Comparison of ENCODE assay signal across 20 mouse cellular contexts in genomic region chr14:69464465-69464864, GRCm38 (mm10). TPM values are rescaled to one million over a fixed set of nuclear protein-coding genes. Genes with fewer than 3 reads are reported as not detected.
A peak's percentile ranks its signal among the peaks of the same experiment; 100 is the strongest.
DNase-seq lines count a peak whose midpoint lies in the region; ATAC-seq and TF ChIP-seq lines count a peak whose summit lies in the region.
"Not testable (repeated sequence)": the region's sequence is repeated elsewhere in the genome, so short reads cannot be mapped to it uniquely, and the experiment has no call there.
"Had no signal": no experiment of that assay in that cellular context is flagged by ENCODE, and none has a peak within 500 bp of the region (broad histone marks: within the 10 kb centered on the region; RNA-seq: fewer than 3 reads in every experiment).

No protein-coding gene starts in this region.

- not testable (repeated sequence) for TF ChIP-seq CTCF in heart, postnatal 0 days (IDR thresholded peaks at IDR 0.05; ENCODE audit: low read depth)

- not testable (repeated sequence) for TF ChIP-seq EP300 in heart, postnatal 0 days (IDR thresholded peaks at IDR 0.05; ENCODE audit: low read depth)

- H3K9ac ChIP-seq in heart, embryonic 16.5 days (ENCODE audit: low read length); heart, postnatal 0 days (replicated peaks; ENCODE audit: low read depth, low read length): not testable (repeated sequence)

- DNase-seq in heart, postnatal 0 days (ENCODE audit: low spot score): not testable (repeated sequence)

- H3K4me1 ChIP-seq in heart, embryonic 16.5 days (ENCODE audit: control insufficient read depth, insufficient read depth, low read length); heart, postnatal 0 days (ENCODE audit: control insufficient read depth, insufficient read depth): not testable (repeated sequence)

- H3K4me2 ChIP-seq in heart, embryonic 16.5 days (ENCODE audit: low read depth, low read length); heart, postnatal 0 days (ENCODE audit: low read depth, low read length): not testable (repeated sequence)

- WGBS in heart, embryonic 16.5 days: no CpG with 5 or more reads among the region's 4 CpGs
- WGBS in heart, postnatal 0 days: no CpG with 5 or more reads among the region's 4 CpGs

- not testable (repeated sequence) for H3K36me3 ChIP-seq in heart, embryonic 16.5 days (ENCODE audit: control insufficient read depth, insufficient read depth); heart, postnatal 0 days (replicated peaks; ENCODE audit: control insufficient read depth, insufficient read depth, low read length)

- not testable (repeated sequence) for H3K4me3 ChIP-seq in heart, embryonic 16.5 days (ENCODE audit: low read length); heart, postnatal 0 days (ENCODE audit: low read depth, low read length)

- H3K9me3 ChIP-seq in heart, embryonic 16.5 days (replicated peaks; ENCODE audit: control insufficient read depth, low read length); heart, postnatal 0 days (replicated peaks; ENCODE audit: control insufficient read depth, low read length): not testable (repeated sequence)

- 0 out of 2 replicates have a peak, but pooled peaks have one; percentile 81 for ATAC-seq in cerebellum, adult (ENCODE audit: insufficient number of reproducible peaks, low FRiP score, low TSS enrichment)
- peak; percentile 52; the same call in 1 of the 2 replicates for ATAC-seq in heart, embryonic 16.5 days (replicated peaks; ENCODE audit: extremely low read depth, insufficient read depth, low FRiP score)
- ATAC-seq in heart, postnatal 0 days (ENCODE audit: insufficient read depth, low read depth): peak; percentile 51; the same call in 1 of the 2 replicates

- H3K27ac ChIP-seq in heart, embryonic 16.5 days (ENCODE audit: low read length); heart, postnatal 0 days (ENCODE audit: low read depth): not testable (repeated sequence)

- not testable (repeated sequence) for H3K27me3 ChIP-seq in heart, embryonic 16.5 days (ENCODE audit: control insufficient read depth, insufficient read depth, low read length); heart, postnatal 0 days (ENCODE audit: control insufficient read depth, insufficient read depth, low read length)

RNA-seq across cellular contexts. Expression of gene Gm16867, which starts 38.7 kb away (rescaled TPM):
- not detected in 2 replicates for polyA plus RNA-seq in heart, embryonic 16.5 days (2015; fragmentation: Nextera tagmentation; extraction: Ambion mirVana)
- total RNA-seq in heart, postnatal 0 days (2014; rRNA removed; ENCODE audit: low replicate concordance): not detected in 2 replicates
- not detected in 2 replicates for polyA plus RNA-seq in heart, postnatal 0 days (2015; fragmentation: Nextera tagmentation; extraction: Ambion mirVana)
- total RNA-seq: CH12.LX, ES-E14, MEL had no signal
- polyA plus RNA-seq: activated CD4-positive, CD25-positive, alpha-beta regulatory T cell, adult 4 months; brain, embryonic 14.5 days; C2C12; cerebellum, adult 2 months had no signal

RNA-seq across cellular contexts. Expression of gene Gm27179, which starts 47.9 kb away (rescaled TPM):
- polyA plus RNA-seq in heart, embryonic 16.5 days (2015; fragmentation: Nextera tagmentation; extraction: Ambion mirVana): not detected in 2 replicates
- total RNA-seq in heart, postnatal 0 days (2014; rRNA removed; ENCODE audit: low replicate concordance): not detected in 2 replicates
- polyA plus RNA-seq in heart, postnatal 0 days (2015; fragmentation: Nextera tagmentation; extraction: Ambion mirVana): 0.04 TPM in 1 of 2 replicates, not detected in the other
- total RNA-seq: adrenal gland, adult 18-20 months; adrenal gland, adult 2 months; adrenal gland, postnatal 10 days; adrenal gland, postnatal 14 days; adrenal gland, postnatal 25 days; adrenal gland, postnatal 36 days; adrenal gland, postnatal 4 days; CH12.LX; ES-E14; G1E; MEL had no signal
- polyA plus RNA-seq: activated CD4-positive, CD25-positive, alpha-beta regulatory T cell, adult 4 months; adrenal gland, adult 2 months; brain, embryonic 14.5 days; C2C12; CD4-positive, CD25-positive, alpha-beta regulatory T cell, adult 4 months; cerebellum, adult 2 months; G1E; Patski had no signal
